Mouse (Mus musculus) layer of hippocampus, postnatal 10 days (tissue): ENCODE results near the gene Ddost. TPM values are rescaled to one million over a fixed set of nuclear protein-coding genes. Genes with fewer than 3 reads are reported as not detected.
"Not testable (repeated sequence)": the region's sequence is repeated elsewhere in the genome, so short reads cannot be mapped to it uniquely, and the experiment has no call there.

Experiments
- DNase-seq, 2 experiments: peaks; one replicate each; pipeline ENCODE4 v3.0.0; 2021; ENCODE audit warnings: low spot score in 2 of 2
- total RNA-seq, 2 experiments: library from RNA; stranded (reverse); gene quantifications; 2 replicates each; pipeline ENCODE4 v1.2.3; 2021

Ddost gene
- total RNA-seq, 2 experiments from 2014 or later, result 106 to 108 TPM

- no peak for DNase-seq
Measured at GRCm38 (mm10) chr4:138310311-138310910, 5.9 kb downstream of the Ddost start.

GRCm38 (mm10) chr4:138311595-138311994, 7.1 kb downstream of the Ddost start:
- peak in 1 of 2 experiments; percentile 59 for DNase-seq

- no peak for DNase-seq
Measured at GRCm38 (mm10) chr4:138312105-138312504, 7.6 kb downstream of the Ddost start.

GRCm38 (mm10) chr4:138313021-138313420, 8.5 kb downstream of the Ddost start:
- no peak for DNase-seq

GRCm38 (mm10) chr4:138313795-138314194, 9.3 kb downstream of the Ddost start:
- no peak for DNase-seq

- peak in 1 of 2 experiments; percentile 17 for DNase-seq
Measured at GRCm38 (mm10) chr4:138315781-138316180, 11.3 kb downstream of the Ddost start.

GRCm38 (mm10) chr4:138316369-138316768, 11.8 kb downstream of the Ddost start:
- DNase-seq, result no peak

GRCm38 (mm10) chr4:138318509-138319266, 14.2 kb downstream of the Ddost start:
- DNase-seq, result peak; percentile 72 to 80

GRCm38 (mm10) chr4:138319508-138319907, 15.0 kb downstream of the Ddost start:
- peak; percentile 92 for DNase-seq

- no peak for DNase-seq
Measured at GRCm38 (mm10) chr4:138320711-138321110, 16.2 kb downstream of the Ddost start.

GRCm38 (mm10) chr4:138321488-138321887, 17.0 kb downstream of the Ddost start:
- no peak for DNase-seq

GRCm38 (mm10) chr4:138322692-138323091, 18.2 kb downstream of the Ddost start:
- no peak for DNase-seq

GRCm38 (mm10) chr4:138323753-138324152, 19.2 kb downstream of the Ddost start:
- no peak for DNase-seq

- no peak for DNase-seq
Measured at GRCm38 (mm10) chr4:138324451-138324850, 19.9 kb downstream of the Ddost start.

GRCm38 (mm10) chr4:138325466-138326076, 21.0 kb downstream of the Ddost start:
- DNase-seq, result peak; percentile 91 to 95

- peak; percentile 95 to 96 for DNase-seq
Measured at GRCm38 (mm10) chr4:138326077-138326695, 21.7 kb downstream of the Ddost start, which contains the start of gene Pink1. Gene Pink1, minus strand, starts transcription at chr4:138326307.

GRCm38 (mm10) chr4:138327155-138327554, 22.6 kb downstream of the Ddost start:
- DNase-seq, result not testable (repeated sequence)

GRCm38 (mm10) chr4:138327891-138328470, 23.5 kb downstream of the Ddost start:
- DNase-seq, result no peak

- DNase-seq, result no peak
Measured at GRCm38 (mm10) chr4:138330264-138330671, 25.7 kb downstream of the Ddost start.

- no peak for DNase-seq
Measured at GRCm38 (mm10) chr4:138331647-138332046, 27.1 kb downstream of the Ddost start.

- no peak for DNase-seq
Measured at GRCm38 (mm10) chr4:138333135-138333534, 28.6 kb downstream of the Ddost start.
